ENCODE assay signal across 22 mouse cellular contexts in genomic region chr1:90952808-90953207, GRCm38 (mm10). TPM values are rescaled to one million over a fixed set of nuclear protein-coding genes. Genes with fewer than 3 reads are reported as not detected.
"Had no signal": no experiment of that assay in that cellular context is flagged by ENCODE, and none has a peak within 500 bp of the region (broad histone marks: within the 10 kb centered on the region; RNA-seq: fewer than 3 reads in every experiment).

Gene Prlh, plus strand, starts transcription at chr1:90953108.

- H3K4me2 ChIP-seq: lung, embryonic 15.5 days; midbrain, embryonic 11.5 days; midbrain, embryonic 13.5 days; midbrain, embryonic 15.5 days; neural tube, embryonic 12.5 days; stomach, embryonic 15.5 days had no signal

- H3K4me1 ChIP-seq: midbrain, embryonic 13.5 days; midbrain, embryonic 15.5 days; neural tube, embryonic 12.5 days had no signal

- H3K9ac ChIP-seq: lung, embryonic 15.5 days; midbrain, embryonic 13.5 days; midbrain, embryonic 15.5 days; neural tube, embryonic 12.5 days; stomach, embryonic 15.5 days had no signal

- H3K9me3 ChIP-seq: lung, embryonic 15.5 days; megakaryocyte, embryonic 14.5 days; midbrain, embryonic 13.5 days; midbrain, embryonic 15.5 days; neural tube, embryonic 12.5 days; stomach, embryonic 15.5 days had no signal

- H3K27me3 ChIP-seq: lung, embryonic 15.5 days; midbrain, embryonic 13.5 days; neural tube, embryonic 12.5 days; stomach, embryonic 15.5 days had no signal

- H3K4me3 ChIP-seq: lung, embryonic 15.5 days; megakaryocyte, embryonic 14.5 days; midbrain, embryonic 13.5 days; midbrain, embryonic 15.5 days; neural tube, embryonic 12.5 days; stomach, embryonic 15.5 days had no signal

- H3K36me3 ChIP-seq: lung, embryonic 15.5 days; midbrain, embryonic 13.5 days; midbrain, embryonic 15.5 days; neural tube, embryonic 12.5 days; stomach, embryonic 15.5 days had no signal

- ATAC-seq: midbrain, embryonic 13.5 days; midbrain, embryonic 15.5 days had no signal

- H3K27ac ChIP-seq: lung, embryonic 15.5 days; macrophage; midbrain, embryonic 13.5 days; midbrain, embryonic 15.5 days; neural tube, embryonic 12.5 days; stomach, embryonic 15.5 days; stomach, postnatal 0 days had no signal

- DNase-seq: lung, adult 2 months; lung, postnatal 14 days; lung, postnatal 36 days; right cerebral cortex, postnatal 14 days; thymus, adult 2 months; thymus, postnatal 25 days; thymus, postnatal 4 days had no signal

RNA-seq across cellular contexts. Expression of gene Prlh, which starts in this region (rescaled TPM):
- polyA plus RNA-seq: lung, adult 2 months; lung, embryonic 15.5 days; lung, postnatal 0 days; macrophage; midbrain, embryonic 11.5 days; midbrain, embryonic 13.5 days; midbrain, embryonic 15.5 days; midbrain, postnatal 0 days; neural tube, embryonic 12.5 days; neural tube, embryonic 14.5 days; spleen, adult 2 months; stomach, embryonic 15.5 days; stomach, postnatal 0 days; testis, adult 2 months; thymus, adult 2 months; urinary bladder, adult 2 months had no signal
